Mouse (Mus musculus) hindbrain, embryonic 10.5 days (tissue): Measurements from ENCODE around the gene Igsf9. TPM values are rescaled to one million over a fixed set of nuclear protein-coding genes. Genes with fewer than 3 reads are reported as not detected.
A peak's percentile ranks its signal among the peaks of the same experiment; 100 is the strongest.

Experiments
- DNase-seq: peaks from one replicate; pipeline ENCODE4 v3.0.0-alpha.2; 2017; ENCODE audit warnings: low spot score
- H3K27ac ChIP-seq: fragments of 300-500 bp; sonication (generic); 2 replicates; pipeline ENCODE4 v1.5.1; 2016; ENCODE audit warnings: mild to moderate bottlenecking, moderate library complexity
- H3K27me3 ChIP-seq: fragments of 300-500 bp; sonication (generic); 2 replicates; pipeline ENCODE4 v1.6.1; 2016; ENCODE audit warnings: mild to moderate bottlenecking; ENCODE audit not compliant: poor library complexity, insufficient read depth, severe bottlenecking
- H3K36me3 ChIP-seq: fragments of 300-500 bp; sonication (generic); 2 replicates; pipeline ENCODE4 v1.6.1; 2016; ENCODE audit warnings: mild to moderate bottlenecking, moderate library complexity
- H3K4me1 ChIP-seq: fragments of 300-500 bp; sonication (generic); replicated peaks from 2 replicates; pipeline ENCODE4 v1.6.1; 2016; ENCODE audit warnings: mild to moderate bottlenecking
- H3K4me3 ChIP-seq: fragments of 300-500 bp; sonication (generic); 2 replicates; pipeline ENCODE4 v1.5.1; 2016; ENCODE audit warnings: mild to moderate bottlenecking, moderate library complexity
- H3K9me3 ChIP-seq: fragments of 300-500 bp; sonication (generic); 2 replicates; pipeline ENCODE4 v1.6.1; 2016; ENCODE audit warnings: mild to moderate bottlenecking, moderate library complexity
- WGBS: fragments of 180-500 bp; shearing (Covaris S2); methylation state at CpG from one replicate; pipeline ENCODE4 v1.1.7; 2016; 5-methylcytosine and 5-hydroxymethylcytosine counted together
- polyA plus RNA-seq: library from polyadenylated mRNA; unstranded; fragments of >200 nt; fragmentation: Nextera tagmentation; extraction: Ambion mirVana; gene quantifications from 2 replicates; pipeline ENCODE4 v1.2.1, GENCODE M21; 2016

Gene Igsf9
- polyA plus RNA-seq, result 74.1 and 76.0 TPM in 2 replicates

GRCm38 (mm10) chr1:172481540-172482280 is at the start of gene Igsf9:
Gene Igsf9 (plus strand): TSS chr1:172481788.
- Histone ChIP-seq H3K27me3 (peaks cover 20% of the 10 kb centered on the region), H3K27ac (peak within 1 kb of the TSS; percentile 92), H3K9me3 (no peaks in the 10 kb centered on the region), H3K4me3 (peak within 1 kb of the TSS; percentile 81), H3K4me1 (peaks cover 56% of the 10 kb centered on the region), H3K36me3 (peaks cover 15% of the 10 kb centered on the region)
- WGBS, result under 1% methylated on average over 38 of the region's 38 CpGs
- peak; percentile 96 for DNase-seq

GRCm38 (mm10) chr1:172431836-172432586 is 49.6 kb upstream of the Igsf9 start:
- H3K4me1 ChIP-seq, result peaks cover 11% of the 10 kb centered on the region; the same call in 1 of the 2 replicates
- H3K27me3 ChIP-seq, result no peaks in the 10 kb centered on the region
- DNase-seq, result no peak
- 53% methylated on average over 4 of the region's 4 CpGs for WGBS
- no peak overlapping the region for H3K4me3 ChIP-seq
- H3K9me3 ChIP-seq, result no peaks in the 10 kb centered on the region
- no peak overlapping the region for H3K27ac ChIP-seq
- no peaks in the 10 kb centered on the region for H3K36me3 ChIP-seq

GRCm38 (mm10) chr1:172432587-172432955 is 49.0 kb upstream of the Igsf9 start:
- no peaks in the 10 kb centered on the region for H3K9me3 ChIP-seq
- no peak overlapping the region for H3K4me3 ChIP-seq
- peaks cover 11% of the 10 kb centered on the region; the same call in 1 of the 2 replicates for H3K4me1 ChIP-seq
- no peak for DNase-seq
- 89% methylated on average over 3 of the region's 3 CpGs for WGBS
- H3K27me3 ChIP-seq, result no peaks in the 10 kb centered on the region
- no peaks in the 10 kb centered on the region for H3K36me3 ChIP-seq
- no peak overlapping the region for H3K27ac ChIP-seq

- Histone ChIP-seq H3K4me3 (no peak overlapping the region), H3K4me1 (peaks cover 11% of the 10 kb centered on the region; the same call in 1 of the 2 replicates), H3K36me3 (no peaks in the 10 kb centered on the region), H3K27me3 (no peaks in the 10 kb centered on the region), H3K9me3 (no peaks in the 10 kb centered on the region), H3K27ac (no peak overlapping the region)
- 87% methylated on average over 20 of the region's 20 CpGs for whole genome bisulfite sequencing
- no peak for DNase-seq
These were observed 48.4 kb upstream of the Igsf9 start for GRCm38 (mm10) chr1:172433012-172433850.

GRCm38 (mm10) chr1:172433851-172434165 is 47.8 kb upstream of the Igsf9 start:
- no peak for DNase-seq
- Histone ChIP-seq H3K27me3 (no peaks in the 10 kb centered on the region), H3K27ac (no peak overlapping the region), H3K4me3 (no peak overlapping the region), H3K9me3 (no peaks in the 10 kb centered on the region), H3K4me1 (peaks cover 11% of the 10 kb centered on the region; the same call in 1 of the 2 replicates), H3K36me3 (no peaks in the 10 kb centered on the region)
- 84% methylated on average over 4 of the region's 4 CpGs for WGBS

- Histone ChIP-seq H3K27ac (no peak overlapping the region), H3K4me1 (peaks cover 8% of the 10 kb centered on the region; the same call in 1 of the 2 replicates), H3K9me3 (no peaks in the 10 kb centered on the region), H3K4me3 (no peak overlapping the region), H3K27me3 (no peaks in the 10 kb centered on the region), H3K36me3 (no peaks in the 10 kb centered on the region)
- no peak for DNase-seq
- WGBS, result 59% methylated on average over 6 of the region's 6 CpGs
These were observed 44.8 kb upstream of the Igsf9 start for GRCm38 (mm10) chr1:172436785-172437184.

- no peaks in the 10 kb centered on the region for H3K27me3 ChIP-seq
- no peaks in the 10 kb centered on the region for H3K4me1 ChIP-seq
- H3K9me3 ChIP-seq, result no peaks in the 10 kb centered on the region
- no peak for DNase-seq
- H3K4me3 ChIP-seq, result no peak overlapping the region
- WGBS, result 75% methylated on average over 2 of the region's 2 CpGs
- H3K27ac ChIP-seq, result no peak overlapping the region
- H3K36me3 ChIP-seq, result no peaks in the 10 kb centered on the region
These were observed 43.0 kb upstream of the Igsf9 start for GRCm38 (mm10) chr1:172438621-172439020.

GRCm38 (mm10) chr1:172440521-172440920 is 41.1 kb upstream of the Igsf9 start:
- WGBS, result 87% methylated on average over 3 of the region's 3 CpGs
- no peaks in the 10 kb centered on the region for H3K27me3 ChIP-seq
- H3K4me3 ChIP-seq, result no peak overlapping the region
- H3K27ac ChIP-seq, result no peak overlapping the region
- no peak for DNase-seq
- no peaks in the 10 kb centered on the region for H3K4me1 ChIP-seq
- no peaks in the 10 kb centered on the region for H3K9me3 ChIP-seq
- no peaks in the 10 kb centered on the region for H3K36me3 ChIP-seq

GRCm38 (mm10) chr1:172441935-172442445 is 39.6 kb upstream of the Igsf9 start:
- no peak overlapping the region for H3K27ac ChIP-seq
- H3K27me3 ChIP-seq, result no peaks in the 10 kb centered on the region
- WGBS, result 87% methylated on average over 9 of the region's 9 CpGs
- H3K9me3 ChIP-seq, result no peaks in the 10 kb centered on the region
- DNase-seq, result no peak
- no peaks in the 10 kb centered on the region for H3K4me1 ChIP-seq
- H3K36me3 ChIP-seq, result no peaks in the 10 kb centered on the region
- no peak overlapping the region for H3K4me3 ChIP-seq

- Histone ChIP-seq H3K27ac (no peak overlapping the region), H3K36me3 (no peaks in the 10 kb centered on the region), H3K4me3 (no peak overlapping the region), H3K9me3 (no peaks in the 10 kb centered on the region), H3K27me3 (peaks cover 2% of the 10 kb centered on the region; the same call in 1 of the 2 replicates), H3K4me1 (peaks cover 8% of the 10 kb centered on the region)
- no peak for DNase-seq
- WGBS, result 24% methylated on average over 2 of the region's 2 CpGs
These were observed 31.4 kb upstream of the Igsf9 start for GRCm38 (mm10) chr1:172450226-172450625.

- Histone ChIP-seq H3K4me1 (peaks cover 15% of the 10 kb centered on the region), H3K27me3 (peaks cover 2% of the 10 kb centered on the region; the same call in 1 of the 2 replicates), H3K36me3 (no peaks in the 10 kb centered on the region), H3K4me3 (no peak overlapping the region), H3K9me3 (no peaks in the 10 kb centered on the region), H3K27ac (no peak overlapping the region)
- no peak for DNase-seq
- WGBS, result 38% methylated on average over 17 of the region's 17 CpGs
These were observed 30.6 kb upstream of the Igsf9 start for GRCm38 (mm10) chr1:172450848-172451470.

- 77% methylated on average over 2 of the region's 2 CpGs for WGBS
- H3K27ac ChIP-seq, result no peak overlapping the region
- peaks cover 18% of the 10 kb centered on the region for H3K4me1 ChIP-seq
- peaks cover 2% of the 10 kb centered on the region; the same call in 1 of the 2 replicates for H3K27me3 ChIP-seq
- no peaks in the 10 kb centered on the region for H3K36me3 ChIP-seq
- no peak overlapping the region for H3K4me3 ChIP-seq
- no peaks in the 10 kb centered on the region for H3K9me3 ChIP-seq
- DNase-seq, result no peak
These were observed 28.7 kb upstream of the Igsf9 start for GRCm38 (mm10) chr1:172452911-172453310.
